Mouse (Mus musculus) left cerebral cortex, postnatal 10 days (tissue): ENCODE measurements at regions not wholly inside any gene's neighbourhood (a gene's known extent, or its start where the extent isn't known, plus 50 kb on each side); places are given as distances from the start of the nearest gene placed in this dataset.

ENCODE experiments used
- DNase-seq, 2 experiments: peaks; one replicate each; pipeline ENCODE4 v3.0.0; 2021 to 2022; ENCODE audit warnings: low spot score in 2 of 2, mixed read lengths in 1 of 2; ENCODE audit errors: extremely low spot score in 1 of 2
- intact Hi-C: fragments of 180-260 bp; cut with DNase I; formaldehyde crosslinking; loops from one replicate; pipeline ENCODE4 v1.15.1; 2025

DNA sequence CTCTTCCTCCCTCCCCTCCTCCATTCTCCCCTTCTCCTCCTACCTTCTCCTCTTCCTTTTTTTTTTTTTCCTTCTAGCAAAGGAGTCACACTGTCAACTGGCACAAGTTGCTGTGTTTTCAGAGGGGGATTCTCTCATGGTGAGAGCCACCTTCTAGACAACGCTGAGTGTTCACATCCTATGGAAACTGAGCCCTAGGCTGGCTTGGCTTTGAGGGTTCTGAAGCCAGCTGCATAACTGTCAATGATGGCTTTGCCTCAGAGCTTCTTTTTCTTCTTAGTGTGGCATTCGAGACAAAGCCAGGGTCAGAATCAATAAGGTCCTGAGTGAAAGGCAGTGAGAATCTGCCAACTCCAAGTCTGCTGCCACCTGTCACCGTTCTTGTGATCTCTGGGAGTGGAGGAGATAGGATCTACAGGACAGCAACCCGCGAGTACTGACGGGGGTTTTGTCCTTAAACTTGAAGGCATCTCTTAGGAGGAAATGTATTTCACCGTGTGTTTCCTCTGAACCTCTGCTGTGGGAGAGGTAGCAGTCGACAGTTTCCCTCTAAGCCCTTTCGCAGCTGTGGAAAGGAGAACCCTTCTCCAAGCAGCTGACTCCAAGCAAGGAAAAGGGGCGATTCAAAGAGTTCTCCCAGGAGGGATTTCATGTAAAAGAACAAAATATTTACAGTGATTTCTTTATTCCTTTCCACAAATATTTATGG, 269.2 kb downstream of the Hivep2 start:
- intact Hi-C loops = no loop called here
- DNase-seq = no peak

DNA sequence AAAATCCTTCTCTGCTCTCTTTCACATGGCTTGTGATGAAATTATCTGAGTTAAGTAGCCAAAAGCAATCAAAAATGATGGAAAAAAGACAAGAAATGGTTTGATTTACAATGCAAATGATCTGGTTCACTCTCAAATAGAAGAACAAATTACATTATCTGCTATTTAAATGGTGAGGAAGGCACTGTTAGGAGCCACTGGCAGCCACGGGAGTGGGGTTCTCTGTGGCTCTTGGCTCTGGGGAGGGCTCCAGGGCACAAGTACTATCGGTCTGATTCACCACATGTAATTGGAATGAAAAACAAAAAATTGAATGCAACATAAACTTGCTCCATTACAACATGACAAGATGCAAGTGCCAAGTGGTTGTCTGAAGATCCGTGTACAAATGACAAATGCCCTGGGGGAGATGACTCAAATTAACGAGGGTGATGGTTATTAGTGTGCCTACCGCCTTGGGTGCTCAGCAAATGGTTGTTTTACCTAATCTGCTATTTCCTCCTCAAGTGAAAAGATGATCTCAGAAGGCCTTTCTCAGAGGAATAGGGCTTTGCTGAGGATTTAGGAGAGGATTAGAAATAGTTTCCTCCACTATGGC, 268.2 kb downstream of the Hivep2 start:
- intact Hi-C loops = no loop called here
- no peak for DNase-seq

DNA sequence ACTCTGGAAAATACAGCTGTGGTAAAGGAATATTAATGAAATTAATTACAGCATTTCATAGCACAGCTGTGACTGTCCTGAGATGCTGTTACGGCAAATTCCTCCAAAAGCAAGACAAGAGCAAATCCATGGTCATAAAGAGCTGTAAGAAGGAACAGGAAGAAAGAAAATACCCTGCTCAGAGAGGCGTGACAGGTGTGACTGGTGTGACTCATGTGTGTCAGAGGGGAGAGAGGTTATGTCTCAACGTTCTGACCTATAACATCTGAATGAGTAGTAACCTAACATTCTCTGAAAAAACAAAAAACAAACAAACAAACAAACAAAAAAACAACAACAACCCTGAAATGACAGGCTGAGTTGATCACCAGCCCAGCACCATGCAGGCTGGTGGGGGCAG, 267.5 kb downstream of the Hivep2 start:
- DNase-seq = no peak
- intact Hi-C loops = no loop called here

- intact Hi-C loops = no loop called here
- no peak for DNase-seq
These were observed 265.6 kb downstream of the Hivep2 start for GRCm38 (mm10) chr10:14231464-14231863.

- DNase-seq = no peak
- intact Hi-C loops = loop anchor here (10.0 kb wide), 1 partner anchor 168 kb away; no protein-coding TSS in a partner anchor
These were observed 251.4 kb downstream of the Hivep2 start for GRCm38 (mm10) chr10:14217284-14217683.

- DNase-seq = peak; percentile 26 to 38
- intact Hi-C loops = loop anchor here (10.0 kb wide), 1 partner anchor 168 kb away; no protein-coding TSS in a partner anchor
These were observed 250.5 kb downstream of the Hivep2 start for GRCm38 (mm10) chr10:14216191-14216992.

DNA sequence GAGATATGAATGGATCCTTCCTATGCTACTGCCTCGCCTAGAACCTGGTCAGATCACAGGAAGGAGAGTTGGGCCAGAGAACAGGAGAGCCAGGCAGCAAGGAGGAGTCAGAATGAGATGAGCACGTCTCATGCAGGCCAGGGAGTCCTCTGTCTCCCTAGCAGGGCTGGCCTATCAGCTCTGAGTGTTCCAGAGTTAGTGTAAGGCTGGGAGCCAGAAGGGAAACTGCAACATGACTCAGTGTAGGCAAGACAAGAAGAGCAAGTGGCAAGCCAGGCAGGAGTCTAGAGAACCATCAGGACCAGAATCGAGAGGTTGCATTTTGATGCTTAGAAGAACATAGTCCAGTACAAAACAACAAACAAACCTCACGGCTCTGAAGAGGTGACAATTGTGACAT, 249.6 kb downstream of the Hivep2 start:
- peak in 1 of 2 experiments; percentile 31 for DNase-seq
- intact Hi-C loops = loop anchor here (10.0 kb wide), 1 partner anchor 169 kb away; no protein-coding TSS in a partner anchor

DNA sequence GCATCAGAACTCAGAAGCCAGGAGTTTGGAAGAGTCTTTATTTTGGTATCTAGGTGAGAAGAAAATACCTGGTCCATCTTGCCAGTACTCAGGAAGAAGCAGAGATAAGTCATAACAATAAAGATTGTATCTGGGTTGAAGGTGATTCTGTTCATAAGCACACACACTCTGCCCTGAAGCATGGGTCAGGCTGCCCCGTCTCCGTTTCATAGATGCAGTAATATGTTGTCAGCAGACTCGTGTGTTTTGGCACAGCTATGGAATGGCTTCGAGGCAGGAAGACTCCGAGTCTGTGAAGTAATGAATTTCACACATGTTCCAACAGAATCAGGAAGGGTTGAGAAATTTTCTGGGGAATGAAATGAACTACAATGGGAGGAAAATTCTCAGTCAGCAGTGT, 247.7 kb downstream of the Hivep2 start:
- intact Hi-C loops = loop anchor here (5.0 to 10.0 kb wide), 3 partner anchors 109 to 246 kb away; partner anchors contain the start of gene Hivep2
- DNase-seq = no peak

- intact Hi-C loops = loop anchor here (5.0 to 10.0 kb wide), 3 partner anchors 110 to 245 kb away; partner anchors contain the start of gene Hivep2
- DNase-seq = peak; percentile 71 to 88
These were observed 246.1 kb downstream of the Hivep2 start for GRCm38 (mm10) chr10:14211926-14212325.

GRCm38 (mm10) chr10:14211481-14211880, 245.6 kb downstream of the Hivep2 start:
- intact Hi-C loops = loop anchor here (5.0 to 10.0 kb wide), 3 partner anchors 111 to 244 kb away; partner anchors contain the start of gene Hivep2
- peak in 1 of 2 experiments; percentile 38 for DNase-seq

DNA sequence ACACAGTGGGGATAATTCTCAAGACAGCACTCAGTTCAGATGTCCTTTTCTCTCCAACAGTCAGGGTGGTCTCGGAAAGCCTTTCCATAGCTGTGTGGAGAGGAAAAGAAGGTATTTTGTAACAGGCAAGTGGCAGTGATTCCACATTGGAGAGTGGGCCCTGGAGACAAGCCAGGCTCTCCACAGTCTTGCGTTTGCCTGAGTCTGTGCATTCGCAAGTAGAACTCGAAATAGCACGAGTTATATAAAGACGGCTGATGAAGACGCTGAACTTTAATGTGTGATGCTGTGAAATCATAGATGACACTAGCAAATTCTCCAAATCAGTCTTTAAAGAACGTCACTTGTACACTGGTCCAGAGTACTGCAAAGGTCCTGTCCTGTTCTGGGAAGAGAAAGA, 244.6 kb downstream of the Hivep2 start:
- intact Hi-C loops = loop anchor here (5.0 to 10.0 kb wide), 3 partner anchors 112 to 243 kb away; partner anchors contain the start of gene Hivep2
- peak; percentile 77 to 83 for DNase-seq

DNA sequence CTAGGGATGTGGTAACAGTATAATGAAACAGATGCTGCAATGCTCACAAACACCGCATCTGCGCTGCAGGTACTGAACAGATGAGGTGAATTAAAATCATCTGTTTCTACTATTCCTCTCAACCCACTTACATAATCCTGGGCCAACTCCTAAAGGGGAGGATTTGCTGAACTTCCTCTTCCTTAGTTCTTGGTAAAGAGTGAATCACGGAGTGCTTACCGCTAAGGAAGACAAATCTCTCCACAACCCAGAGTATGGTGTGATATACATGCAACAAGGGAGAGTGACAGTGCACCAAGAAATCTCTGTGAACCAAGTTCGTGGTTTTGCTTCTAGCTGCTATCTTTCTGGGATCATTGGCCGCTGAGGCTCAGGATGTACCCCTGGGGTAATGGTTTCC, 244.2 kb downstream of the Hivep2 start:
- intact Hi-C loops = loop anchor here (5.0 to 10.0 kb wide), 3 partner anchors 112 to 243 kb away; partner anchors contain the start of gene Hivep2
- no peak for DNase-seq

DNA sequence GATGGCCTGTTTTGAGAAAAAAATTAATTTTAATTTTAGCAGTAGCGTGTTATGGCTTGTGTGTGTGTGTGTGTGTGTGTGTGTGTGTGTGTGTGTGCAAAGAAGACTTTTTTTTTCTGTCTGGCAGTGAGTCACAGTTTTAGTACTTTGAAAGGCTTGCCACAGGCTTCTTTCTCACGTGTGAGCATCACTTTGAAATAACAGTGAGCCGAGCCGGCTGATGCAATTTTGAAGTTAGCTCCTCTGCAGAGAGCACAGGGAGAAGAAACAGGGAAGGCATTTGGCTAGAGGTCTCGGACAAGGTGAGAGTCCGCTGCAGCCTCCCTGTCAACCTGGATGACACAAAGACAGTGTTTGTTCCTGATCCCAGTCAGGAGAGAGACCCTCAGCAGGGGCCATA, 242.3 kb downstream of the Hivep2 start:
- intact Hi-C loops = no loop called here

GRCm38 (mm10) chr10:14207616-14208015, 241.7 kb downstream of the Hivep2 start:
- DNase-seq = peak in 1 of 2 experiments; percentile 60
- intact Hi-C loops = no loop called here

More for the DNA sequence above, 242.3 kb downstream of the Hivep2 start:
- DNase-seq = peak in 1 of 2 experiments; percentile 27

DNA sequence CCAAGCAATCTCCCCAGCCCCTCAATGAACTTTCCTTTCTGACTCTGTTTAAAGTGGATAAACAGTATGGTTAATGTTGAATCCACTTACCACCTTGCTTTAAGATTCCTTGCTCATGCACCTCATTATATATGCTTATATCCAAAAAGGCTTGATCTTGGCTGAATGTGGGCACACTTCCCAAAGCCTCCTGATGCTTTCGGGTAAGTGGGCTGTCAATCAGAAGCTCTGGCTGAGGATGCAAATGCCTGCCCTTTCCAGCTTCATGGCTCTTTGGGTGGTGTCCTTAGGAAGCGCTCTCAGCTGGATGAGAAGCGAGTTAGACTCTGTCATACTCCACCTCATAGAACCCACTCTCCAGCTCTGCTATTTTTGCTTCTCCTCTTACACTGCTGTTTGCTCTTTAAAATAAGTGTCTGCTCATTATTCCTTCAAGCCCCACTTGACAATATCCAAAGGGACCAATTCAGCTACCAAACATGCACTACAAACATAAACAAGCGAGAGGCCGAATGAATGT, 241.2 kb downstream of the Hivep2 start:
- no peak for DNase-seq
- intact Hi-C loops = no loop called here
